8 mouse cellular contexts compared by ENCODE assay signal in the genomic region with DNA sequence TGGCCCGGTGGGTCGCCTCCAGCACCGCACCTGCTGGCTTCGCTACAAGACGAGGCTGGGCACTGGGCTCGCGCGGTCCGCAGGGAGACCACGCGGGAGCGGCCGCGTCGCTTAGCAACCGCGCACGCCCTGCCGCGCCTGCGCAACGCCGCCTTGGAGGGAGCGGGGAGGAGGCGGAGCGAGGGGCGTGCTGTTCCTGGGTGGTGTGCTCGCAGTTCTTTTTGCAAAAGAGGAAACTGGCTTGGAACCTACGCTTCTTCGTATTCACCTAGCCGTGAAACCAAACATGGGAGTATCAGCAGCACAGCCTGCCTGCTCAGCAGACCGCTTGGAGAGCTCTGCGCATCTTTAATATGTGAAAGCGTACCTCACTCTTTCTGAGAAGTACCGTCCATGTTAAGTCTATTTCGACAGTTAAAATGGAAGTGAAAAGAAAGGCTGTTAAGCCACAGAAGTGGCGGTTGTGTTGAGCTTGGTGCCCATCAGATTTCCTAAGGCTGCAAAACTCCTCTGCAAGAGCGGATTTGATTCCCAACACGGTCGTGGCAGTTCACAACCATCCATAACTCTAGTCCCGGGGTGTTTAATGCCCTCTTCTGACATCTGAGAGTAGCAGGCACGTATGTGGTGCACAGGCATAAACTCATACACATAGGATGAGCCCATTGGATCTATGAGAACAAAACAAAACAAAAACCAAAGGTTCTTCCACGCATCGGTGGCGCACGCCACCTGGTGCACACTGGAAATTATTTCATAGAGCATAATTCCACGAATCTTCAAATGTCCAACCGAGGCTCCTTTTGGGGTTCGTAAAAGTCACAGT. TPM values are rescaled to one million over a fixed set of nuclear protein-coding genes. Genes with fewer than 3 reads are reported as not detected.
DNase-seq lines count a peak whose midpoint lies in the region; ATAC-seq and TF ChIP-seq lines count a peak whose summit lies in the region.

A gene (minus strand): TSS at position 150 of the 826 bp plus-strand sequence.

- H3K36me3 ChIP-seq in hindbrain, postnatal 0 days (ENCODE audit: insufficient read depth, low read length): no peaks in the 10 kb centered on the region

- H3K4me3 ChIP-seq in hindbrain, postnatal 0 days (ENCODE audit: low read length): peak within 1 kb of the TSS; percentile 90

- TF ChIP-seq CTCF in hindbrain, postnatal 0 days (IDR thresholded peaks at IDR 0.05; ENCODE audit: low read depth): peak; percentile 67

- peak; percentile 98 for ATAC-seq in hindbrain, postnatal 0 days
- peak; percentile 67 for ATAC-seq in megakaryocyte progenitor cell, adult 5-6 weeks (replicated peaks; ENCODE audit: poor library complexity)

- DNase-seq in WW6 (ENCODE audit: low read depth, low spot score): peak; percentile 83
- peak; percentile 79 to 86 for DNase-seq in cerebellum, postnatal 36 days
- DNase-seq in gastrocnemius, adult 18-20 months (ENCODE audit: low spot score): peak; percentile 85
- DNase-seq in hindbrain, postnatal 0 days (ENCODE audit: low spot score): peak; percentile 96
- DNase-seq in left cerebral cortex, adult 9 months (ENCODE audit: low spot score in 2 of 2): peak; percentile 69 to 86
- peak; percentile 89 for DNase-seq in right cerebral cortex, postnatal 14 days
- DNase-seq in urinary bladder, postnatal 36 days (ENCODE audit: low spot score in 2 of 2): peak; percentile 88 to 89

- peak within 1 kb of the TSS; percentile 79 for H3K27ac ChIP-seq in hindbrain, postnatal 0 days

- WGBS in hindbrain, postnatal 0 days: 5% methylated on average over 49 of the region's 49 CpGs

- peak within 1 kb of the TSS; percentile 64 for H3K4me2 ChIP-seq in hindbrain, postnatal 0 days (ENCODE audit: low read depth, low read length)

- no peaks in the 10 kb centered on the region for H3K9me3 ChIP-seq in hindbrain, postnatal 0 days (ENCODE audit: low read length)

- peaks cover 20% of the 10 kb centered on the region for H3K4me1 ChIP-seq in hindbrain, postnatal 0 days (ENCODE audit: insufficient read depth, low read length)

- H3K27me3 ChIP-seq in hindbrain, postnatal 0 days (ENCODE audit: insufficient read depth, low read length): no peaks in the 10 kb centered on the region

- peak within 1 kb of the TSS; percentile 82 for H3K9ac ChIP-seq in hindbrain, postnatal 0 days (replicated peaks; ENCODE audit: low read length)

RNA-seq across cellular contexts. Expression of the gene that starts here (rescaled TPM):
- total RNA-seq in gastrocnemius, adult 18-20 months (2021): not detected
- 8.9 and 9.3 TPM in 2 replicates for total RNA-seq in hindbrain, postnatal 0 days (2014; rRNA removed)
- 10.2 and 11.1 TPM in 2 replicates for polyA plus RNA-seq in hindbrain, postnatal 0 days (2015; fragmentation: Nextera tagmentation; extraction: Ambion mirVana)
- 6.4 and 7.9 TPM in 2 replicates for total RNA-seq in megakaryocyte progenitor cell, adult 5-6 weeks (2015)
- 4.0 and 5.7 TPM in 2 replicates for total RNA-seq in megakaryocyte progenitor cell, adult 5-6 weeks (2017)

Comparison
In these comparisons a context has a peak if more than half of its experiments do, and no peak if none do; other contexts are left out.
1. Peak in every context shown above with its lines: DNase-seq, ATAC-seq, H3K4me3 ChIP-seq and H3K27ac ChIP-seq.
2. Peak in DNase-seq in gastrocnemius, adult 18-20 months; RNA of the gene not detected or under 1 TPM.